Mouse (Mus musculus): ENCODE measurements around the gene L1cam. TPM values are rescaled to one million over a fixed set of nuclear protein-coding genes. Genes with fewer than 3 reads are reported as not detected.

L1cam gene
- polyA plus RNA-seq, 1 experiment from 2014 or later: 7.2 TPM

DNA sequence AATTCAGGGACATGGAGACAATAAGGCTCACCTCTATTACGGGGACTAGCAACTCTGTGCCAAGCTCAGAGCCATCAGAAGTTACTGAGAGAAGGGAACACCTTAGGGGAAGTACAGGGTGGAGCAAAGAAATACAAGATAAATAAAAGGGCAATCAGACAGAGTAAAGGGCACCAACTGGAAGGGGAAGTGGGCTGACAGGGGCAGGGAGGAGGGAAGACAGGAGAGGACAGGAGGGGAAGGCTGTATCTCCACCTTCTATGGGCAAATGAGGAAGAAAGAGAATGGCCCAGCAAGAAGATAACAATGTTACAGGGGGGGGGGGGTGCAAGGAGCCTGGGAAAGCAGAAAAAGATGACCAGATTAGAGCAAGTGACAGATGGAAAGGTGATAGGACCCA is 18.9 kb downstream of the L1cam start:
- no peak for ATAC-seq (ENCODE audit: insufficient number of reproducible peaks, low FRiP score, low TSS enrichment, low read depth)
- WGBS: 56% methylated on average over 1 of the region's 1 CpGs
- Histone ChIP-seq H3K9me3 (replicated peaks) (no peaks in the 10 kb centered on the region), H3K36me3 (no peaks in the 10 kb centered on the region), H3K4me3 (replicated peaks) (no peak overlapping the region), H3K4me2 (replicated peaks) (no peak overlapping the region), H3K9ac (no peak overlapping the region), H3K27ac (replicated peaks) (no peak overlapping the region), H3K4me1 (peaks cover 6% of the 10 kb centered on the region; the same call in 1 of the 2 replicates), H3K27me3 (peaks cover 14% of the 10 kb centered on the region)

DNA sequence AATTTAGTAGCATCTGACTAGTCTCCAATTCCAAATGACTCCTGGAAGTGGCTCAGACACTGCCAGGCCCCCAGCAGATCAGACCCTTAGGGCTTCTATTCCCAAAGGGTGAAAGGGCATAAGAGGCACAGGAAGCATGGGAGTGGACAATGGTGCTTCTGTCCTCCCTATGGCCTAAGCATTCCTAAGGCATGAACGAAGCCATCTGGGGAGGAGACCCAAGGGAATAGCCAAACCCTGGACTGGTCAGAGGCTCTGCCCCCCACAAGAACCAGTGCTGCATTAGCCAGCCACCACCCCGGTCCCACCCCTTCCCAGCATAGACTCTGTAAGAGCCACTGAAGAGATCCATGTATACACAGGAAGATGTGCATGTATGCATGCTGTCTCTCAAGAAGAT is 20.0 kb downstream of the L1cam start:
- no peaks in the 10 kb centered on the region for H3K9me3 ChIP-seq (replicated peaks)
- no peak overlapping the region for H3K4me2 ChIP-seq (replicated peaks)
- H3K27me3 ChIP-seq: peaks cover 14% of the 10 kb centered on the region
- H3K27ac ChIP-seq (replicated peaks): no peak overlapping the region
- ATAC-seq (ENCODE audit: insufficient number of reproducible peaks, low FRiP score, low TSS enrichment, low read depth): no peak
- no peak overlapping the region for H3K9ac ChIP-seq
- no peak overlapping the region for H3K4me3 ChIP-seq (replicated peaks)
- 47% methylated on average over 2 of the region's 2 CpGs for WGBS
- H3K36me3 ChIP-seq: no peaks in the 10 kb centered on the region
- H3K4me1 ChIP-seq: no peaks in the 10 kb centered on the region

DNA sequence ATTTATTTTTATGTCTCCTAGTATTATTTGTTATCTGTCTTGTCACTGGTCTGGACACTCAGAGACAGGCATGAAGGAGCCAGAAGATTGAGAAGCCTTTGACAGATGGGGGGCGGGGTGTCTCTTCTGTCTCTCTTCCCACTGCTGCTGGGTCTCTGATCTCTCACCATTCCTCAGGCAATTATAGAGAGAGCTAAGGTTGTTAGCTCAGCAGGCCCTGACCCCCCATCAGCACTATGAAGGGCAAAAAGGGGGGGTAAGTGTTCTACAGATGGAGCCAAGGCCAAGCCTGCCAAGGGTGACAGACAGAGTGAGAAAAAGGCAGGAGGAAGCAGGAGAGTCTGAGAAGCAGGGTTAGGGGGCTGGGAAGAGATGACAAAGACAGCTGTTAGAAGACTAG is 23.9 kb downstream of the L1cam start:
- Histone ChIP-seq H3K27me3 (no peaks in the 10 kb centered on the region), H3K4me1 (no peaks in the 10 kb centered on the region), H3K4me3 (replicated peaks) (no peak overlapping the region), H3K4me2 (replicated peaks) (no peak overlapping the region), H3K9ac (no peak overlapping the region), H3K36me3 (no peaks in the 10 kb centered on the region), H3K27ac (replicated peaks) (no peak overlapping the region), H3K9me3 (replicated peaks) (no peaks in the 10 kb centered on the region)
- no peak for ATAC-seq (ENCODE audit: insufficient number of reproducible peaks, low FRiP score, low TSS enrichment, low read depth)
- 50% methylated on average over 1 of the region's 1 CpGs for WGBS

DNA sequence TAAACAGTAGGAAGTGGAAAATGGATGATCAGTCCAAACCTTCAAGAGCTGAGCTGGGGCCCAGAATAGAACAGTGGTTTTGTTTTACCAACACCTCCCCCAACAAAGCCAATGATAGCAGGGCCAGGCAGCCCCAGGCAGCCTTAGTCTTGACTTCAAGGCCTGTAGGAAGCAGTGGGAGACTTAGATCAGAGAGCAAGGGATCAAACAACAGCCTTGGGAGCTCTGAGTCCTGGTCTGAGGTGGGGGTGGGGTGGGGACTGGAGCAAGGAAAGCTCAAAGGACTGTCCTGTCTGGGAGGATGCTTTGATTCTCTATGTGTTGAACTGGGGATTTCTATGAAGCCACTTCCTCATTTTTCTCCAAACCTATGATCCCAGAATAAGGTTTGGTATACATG is 24.4 kb downstream of the L1cam start:
- H3K4me3 ChIP-seq (replicated peaks): no peak overlapping the region
- no peaks in the 10 kb centered on the region for H3K9me3 ChIP-seq (replicated peaks)
- H3K36me3 ChIP-seq: no peaks in the 10 kb centered on the region
- H3K4me1 ChIP-seq: no peaks in the 10 kb centered on the region
- no peaks in the 10 kb centered on the region for H3K27me3 ChIP-seq
- no peak overlapping the region for H3K9ac ChIP-seq
- no peak overlapping the region for H3K4me2 ChIP-seq (replicated peaks)
- no peak for ATAC-seq (ENCODE audit: insufficient number of reproducible peaks, low FRiP score, low TSS enrichment, low read depth)
- no peak overlapping the region for H3K27ac ChIP-seq (replicated peaks)

DNA sequence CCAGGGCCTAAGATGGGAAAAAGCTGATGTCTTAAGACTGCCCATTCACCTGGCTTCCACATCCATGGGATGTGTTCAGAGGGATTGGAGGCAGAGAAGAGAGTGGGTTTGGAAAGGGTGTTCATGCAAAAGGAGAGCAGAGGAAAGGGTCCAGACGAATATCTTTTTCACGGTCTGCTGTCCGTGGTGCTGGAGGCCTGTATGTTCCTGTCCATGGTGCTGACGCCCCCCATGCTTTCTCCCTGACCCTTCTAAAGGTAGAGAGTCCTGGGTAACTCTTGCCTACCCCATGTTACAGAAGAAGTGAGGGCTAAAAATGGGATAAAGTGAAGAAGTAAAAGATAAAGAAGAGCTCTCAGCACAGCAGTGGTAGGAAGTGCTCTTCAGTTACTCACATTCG is 26.6 kb downstream of the L1cam start:
- no peaks in the 10 kb centered on the region for H3K4me1 ChIP-seq
- H3K9ac ChIP-seq: no peak overlapping the region
- WGBS: 11% methylated on average over 5 of the region's 5 CpGs
- no peak overlapping the region for H3K4me2 ChIP-seq (replicated peaks)
- no peaks in the 10 kb centered on the region for H3K9me3 ChIP-seq (replicated peaks)
- no peak for ATAC-seq (ENCODE audit: insufficient number of reproducible peaks, low FRiP score, low TSS enrichment, low read depth)
- no peaks in the 10 kb centered on the region for H3K27me3 ChIP-seq
- no peak overlapping the region for H3K4me3 ChIP-seq (replicated peaks)
- no peak overlapping the region for H3K27ac ChIP-seq (replicated peaks)
- H3K36me3 ChIP-seq: no peaks in the 10 kb centered on the region

DNA sequence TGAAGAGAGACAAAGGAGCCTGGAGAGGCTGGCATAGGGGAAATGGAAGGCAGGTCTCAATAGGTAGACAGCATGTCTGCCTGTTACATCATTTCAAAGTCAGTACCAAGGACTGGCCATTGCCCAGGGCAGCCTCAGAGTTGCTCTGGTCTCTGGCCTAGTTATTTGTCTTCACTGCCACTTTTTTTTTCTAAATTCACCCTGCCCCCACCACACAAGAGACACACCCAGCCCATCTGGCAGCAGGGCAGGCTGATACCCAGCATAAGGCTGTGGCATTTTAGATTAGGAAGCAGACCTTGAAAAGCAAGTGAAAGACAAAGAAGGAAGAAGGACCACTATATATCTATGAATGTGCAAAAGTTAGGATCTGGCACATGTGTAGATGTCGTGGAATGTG is 28.1 kb downstream of the L1cam start:
- ATAC-seq (ENCODE audit: insufficient number of reproducible peaks, low FRiP score, low TSS enrichment, low read depth): no peak
- 90% methylated on average over 1 of the region's 1 CpGs for WGBS

DNA sequence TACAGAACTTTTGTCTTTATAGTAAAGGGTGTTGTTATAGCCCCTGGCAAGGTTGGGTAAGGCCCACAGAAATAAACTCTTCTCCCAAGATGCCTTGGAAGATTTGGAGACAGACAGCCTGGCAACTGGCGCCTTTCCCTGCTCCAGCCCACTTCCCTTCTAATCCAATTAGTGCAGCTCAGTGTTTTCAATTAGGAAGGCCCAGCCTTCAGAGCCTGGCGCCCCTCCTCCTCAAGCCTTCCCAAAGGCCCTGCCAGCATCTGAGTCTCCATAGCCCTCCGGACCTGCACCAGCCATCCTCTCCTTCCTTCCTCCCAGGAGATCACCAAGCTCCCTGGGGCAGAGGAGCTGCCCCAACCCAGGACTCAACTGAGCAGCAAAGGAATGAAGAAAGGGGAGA is 28.6 kb downstream of the L1cam start:
- H3K4me2 ChIP-seq (replicated peaks): no peak overlapping the region
- ATAC-seq (ENCODE audit: insufficient number of reproducible peaks, low FRiP score, low TSS enrichment, low read depth): no peak
- WGBS: 21% methylated on average over 3 of the region's 3 CpGs
- H3K4me3 ChIP-seq (replicated peaks): no peak overlapping the region
- no peaks in the 10 kb centered on the region for H3K9me3 ChIP-seq (replicated peaks)
- H3K27me3 ChIP-seq: no peaks in the 10 kb centered on the region
- H3K27ac ChIP-seq (replicated peaks): no peak overlapping the region
- H3K9ac ChIP-seq: no peak overlapping the region
- no peaks in the 10 kb centered on the region for H3K4me1 ChIP-seq
- H3K36me3 ChIP-seq: no peaks in the 10 kb centered on the region

More for the DNA sequence above, 28.1 kb downstream of the L1cam start:
- no peaks in the 10 kb centered on the region for H3K4me1 ChIP-seq
- H3K4me2 ChIP-seq (replicated peaks): no peak overlapping the region
- H3K9me3 ChIP-seq (replicated peaks): no peaks in the 10 kb centered on the region
- no peaks in the 10 kb centered on the region for H3K36me3 ChIP-seq
- H3K27ac ChIP-seq (replicated peaks): no peak overlapping the region
- H3K4me3 ChIP-seq (replicated peaks): no peak overlapping the region
- H3K9ac ChIP-seq: no peak overlapping the region
- no peaks in the 10 kb centered on the region for H3K27me3 ChIP-seq

DNA sequence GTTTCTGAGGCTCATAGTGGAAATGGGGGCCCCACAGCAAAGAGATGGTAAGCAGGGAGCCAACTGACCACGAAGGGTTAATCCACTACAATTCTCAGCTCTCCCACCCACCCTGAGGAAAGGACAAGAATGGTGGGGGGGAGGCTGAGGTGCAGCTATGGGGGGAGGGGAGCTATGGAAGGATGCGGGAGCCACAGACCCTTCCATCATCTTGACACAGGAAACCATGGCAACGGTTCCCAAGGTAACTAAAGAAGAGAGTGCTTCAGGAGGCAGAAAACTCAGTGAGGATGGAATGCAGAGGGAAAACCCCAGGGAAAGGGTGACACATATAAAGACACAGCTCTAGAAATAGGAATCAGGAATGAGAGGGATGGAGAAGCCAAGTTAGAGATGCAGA is 31.2 kb downstream of the L1cam start:
- H3K9ac ChIP-seq: no peak overlapping the region
- no peak overlapping the region for H3K4me3 ChIP-seq (replicated peaks)
- H3K27me3 ChIP-seq: no peaks in the 10 kb centered on the region
- no peak overlapping the region for H3K4me2 ChIP-seq (replicated peaks)
- no peaks in the 10 kb centered on the region for H3K9me3 ChIP-seq (replicated peaks)
- WGBS: 55% methylated on average over 3 of the region's 3 CpGs
- no peak for ATAC-seq (ENCODE audit: insufficient number of reproducible peaks, low FRiP score, low TSS enrichment, low read depth)
- H3K36me3 ChIP-seq: no peaks in the 10 kb centered on the region
- H3K4me1 ChIP-seq: no peaks in the 10 kb centered on the region
- no peak overlapping the region for H3K27ac ChIP-seq (replicated peaks)

DNA sequence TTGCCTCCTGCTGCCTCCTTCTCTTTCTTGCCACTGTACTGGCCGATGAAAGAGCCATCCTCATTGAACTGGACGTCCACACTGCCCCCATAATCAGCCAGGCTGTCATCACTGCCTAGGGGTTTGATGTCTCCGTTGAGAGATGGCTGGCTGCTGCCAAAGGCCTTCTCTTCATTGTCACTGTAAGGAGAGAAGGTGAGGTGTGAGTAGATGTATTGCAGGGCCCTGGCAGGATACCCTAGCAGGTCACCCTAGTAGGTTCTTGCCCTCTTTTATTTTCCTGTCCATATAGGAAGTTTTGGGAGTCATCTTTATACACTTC is 40.9 kb downstream of the L1cam start:
- H3K4me2 ChIP-seq (replicated peaks): no peak overlapping the region
- 61% methylated on average over 3 of the region's 3 CpGs for WGBS

DNA sequence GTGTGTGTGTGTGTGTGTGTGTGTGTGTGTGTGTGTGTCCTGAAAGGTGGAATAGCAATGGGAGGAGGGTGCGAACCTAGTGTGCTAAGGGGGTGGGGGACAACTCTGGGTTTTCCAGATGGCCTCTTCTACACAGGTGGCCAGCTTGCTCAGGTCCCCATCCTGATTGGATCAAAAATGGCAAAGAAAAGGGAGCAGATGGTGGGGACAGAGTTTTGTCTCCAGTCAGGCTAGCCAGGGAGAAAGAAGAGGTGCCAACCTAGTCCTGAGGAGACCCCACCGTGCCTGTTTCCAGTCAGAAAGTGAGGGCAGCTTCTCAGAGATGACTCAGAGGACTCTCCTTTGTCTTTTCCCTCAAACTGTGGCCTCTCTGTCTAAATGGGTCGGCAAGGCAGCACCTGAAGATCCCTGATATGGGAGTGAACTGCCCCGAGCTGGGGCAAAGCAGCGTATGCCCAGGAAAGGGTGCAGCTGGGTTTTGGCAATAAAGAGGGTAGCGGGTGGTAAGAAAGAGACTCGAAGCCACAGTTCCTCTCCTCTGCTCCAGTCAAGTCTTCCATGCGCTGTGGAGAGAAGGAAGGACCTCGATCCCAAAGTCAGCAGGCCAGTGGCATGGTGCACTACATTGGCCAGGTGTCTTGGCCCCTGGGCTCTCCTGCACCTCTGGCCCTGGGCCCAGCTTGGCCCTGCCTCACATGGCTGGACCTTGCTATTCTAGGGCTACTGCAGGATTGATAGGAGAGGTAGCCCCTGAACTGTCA is 41.4 kb downstream of the L1cam start:
- Histone ChIP-seq H3K36me3 (no peaks in the 10 kb centered on the region), H3K4me1 (no peaks in the 10 kb centered on the region), H3K9ac (no peak overlapping the region), H3K27ac (replicated peaks) (no peak overlapping the region), H3K27me3 (no peaks in the 10 kb centered on the region), H3K4me2 (replicated peaks) (no peak overlapping the region), H3K9me3 (replicated peaks) (no peaks in the 10 kb centered on the region), H3K4me3 (replicated peaks) (no peak overlapping the region)
- WGBS: 91% methylated on average over 9 of the region's 9 CpGs
- ATAC-seq (ENCODE audit: insufficient number of reproducible peaks, low FRiP score, low TSS enrichment, low read depth): no peak

More for the DNA sequence above, 40.9 kb downstream of the L1cam start:
- Histone ChIP-seq H3K27ac (replicated peaks) (no peak overlapping the region), H3K36me3 (no peaks in the 10 kb centered on the region), H3K27me3 (no peaks in the 10 kb centered on the region), H3K4me3 (replicated peaks) (no peak overlapping the region), H3K4me1 (no peaks in the 10 kb centered on the region), H3K9ac (no peak overlapping the region), H3K9me3 (replicated peaks) (no peaks in the 10 kb centered on the region)
- no peak for ATAC-seq (ENCODE audit: insufficient number of reproducible peaks, low FRiP score, low TSS enrichment, low read depth)

DNA sequence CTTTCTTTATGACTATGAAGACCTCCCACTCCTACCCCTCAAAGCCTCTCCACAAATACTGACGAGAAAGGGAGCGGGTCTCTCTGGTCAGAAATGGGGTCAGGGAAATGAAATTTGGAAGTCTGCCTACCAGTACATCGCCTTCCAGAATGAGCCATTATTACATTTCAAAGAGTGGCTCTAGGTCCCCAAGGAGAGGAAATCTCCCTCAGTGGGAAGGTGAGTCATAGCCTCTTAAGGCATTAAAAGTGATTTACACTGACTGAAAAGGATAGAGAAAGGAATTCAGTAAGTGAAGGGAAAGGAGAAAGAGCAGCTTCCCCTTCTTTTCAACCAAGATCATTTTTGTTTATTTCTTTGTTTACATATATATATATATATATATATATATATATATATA is 59.2 kb downstream of the L1cam start:
- H3K27me3 ChIP-seq: no peaks in the 10 kb centered on the region
- no peak for ATAC-seq (ENCODE audit: insufficient number of reproducible peaks, low FRiP score, low TSS enrichment, low read depth)
- 79% methylated on average over 3 of the region's 3 CpGs for WGBS

DNA sequence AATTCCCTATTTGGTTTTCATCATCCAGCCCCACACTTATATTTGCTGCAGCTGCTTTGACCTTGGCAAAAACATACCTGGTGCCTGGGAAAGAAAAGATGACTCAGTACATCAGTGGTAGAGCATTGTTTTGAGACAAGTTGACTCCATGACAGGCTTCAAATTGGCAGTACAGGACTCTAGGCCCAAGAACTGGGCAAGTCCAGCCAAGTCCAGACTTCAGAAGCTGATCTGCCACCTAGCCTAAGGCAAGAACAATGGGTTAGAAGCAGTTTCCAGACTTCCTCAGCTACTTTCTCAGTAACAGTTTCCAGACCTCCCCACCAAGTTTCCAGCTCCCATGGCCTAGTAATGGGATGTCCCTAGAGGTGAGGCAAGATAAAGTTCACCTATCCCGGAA is 60.2 kb downstream of the L1cam start:
- Histone ChIP-seq H3K27me3 (no peaks in the 10 kb centered on the region), H3K36me3 (no peaks in the 10 kb centered on the region), H3K9ac (no peak overlapping the region), H3K4me1 (no peaks in the 10 kb centered on the region), H3K4me3 (replicated peaks) (no peak overlapping the region), H3K9me3 (replicated peaks) (no peaks in the 10 kb centered on the region), H3K4me2 (replicated peaks) (no peak overlapping the region), H3K27ac (replicated peaks) (no peak overlapping the region)
- ATAC-seq (ENCODE audit: insufficient number of reproducible peaks, low FRiP score, low TSS enrichment, low read depth): no peak
- 92% methylated on average over 1 of the region's 1 CpGs for WGBS

More for the DNA sequence above, 59.2 kb downstream of the L1cam start:
- Histone ChIP-seq H3K9me3 (replicated peaks) (no peaks in the 10 kb centered on the region), H3K36me3 (no peaks in the 10 kb centered on the region), H3K27ac (replicated peaks) (no peak overlapping the region), H3K4me2 (replicated peaks) (no peak overlapping the region), H3K4me3 (replicated peaks) (no peak overlapping the region), H3K4me1 (no peaks in the 10 kb centered on the region), H3K9ac (no peak overlapping the region)
